Mouse (Mus musculus): ENCODE results near the gene Sergef.

- TF ChIP-seq GATA1 (IDR thresholded peaks at IDR 0.05; ENCODE audit: borderline replicate concordance, low read length) = no peak
- TF ChIP-seq CTCF (IDR thresholded peaks at IDR 0.05; ENCODE audit: low read depth, low read length) = no peak
- no peak for TF ChIP-seq TAL1 (conservative IDR thresholded peaks at IDR 0.05; ENCODE audit: low read depth, low read length)
These were observed 61.5 kb downstream of the Sergef start for GRCm38 (mm10) chr7:46578091-46578490.

Measured in G1E (cell line).